Mouse (Mus musculus) limb, embryonic 14.5 days (tissue): Measurements from ENCODE around the gene Spata3. TPM values are rescaled to one million over a fixed set of nuclear protein-coding genes. Genes with fewer than 3 reads are reported as not detected.

ENCODE experiments used
- ATAC-seq: fragments of 200-750 bp; cut with Nextera tagmentation; 2 replicates; pipeline ENCODE4 v1.8.0; 2017; ENCODE audit warnings: low read depth, moderate number of reproducible peaks, moderate TSS enrichment; ENCODE audit not compliant: low FRiP score
- DNase-seq: peaks from one replicate; pipeline ENCODE4 v3.0.0-alpha.2; 2015; ENCODE audit warnings: low spot score
- H3K27ac ChIP-seq: fragments of 300-500 bp; sonication (generic); replicated peaks from 2 replicates; pipeline ENCODE4 v1.5.1; 2014; ENCODE audit warnings: low read depth, mild to moderate bottlenecking, low read length, moderate library complexity, mixed read lengths
- H3K27me3 ChIP-seq: fragments of 300-500 bp; sonication (generic); 2 replicates; pipeline ENCODE4 v1.6.1; 2014; ENCODE audit warnings: low read length, mixed read lengths; ENCODE audit not compliant: control insufficient read depth, insufficient read depth
- H3K36me3 ChIP-seq: fragments of 300-500 bp; sonication (generic); 2 replicates; pipeline ENCODE4 v1.6.1; 2014; ENCODE audit warnings: mild to moderate bottlenecking, low read length, moderate library complexity, mixed read lengths; ENCODE audit not compliant: control insufficient read depth, insufficient read depth
- H3K4me1 ChIP-seq: fragments of 300-500 bp; sonication (generic); 2 replicates; pipeline ENCODE4 v1.6.1; 2014; ENCODE audit warnings: antibody characterized with exemption, low read length, mixed read lengths; ENCODE audit not compliant: control insufficient read depth, insufficient read depth
- H3K4me2 ChIP-seq: fragments of 300-500 bp; sonication (generic); replicated peaks from 2 replicates; pipeline ENCODE4 v1.6.1; 2014; ENCODE audit warnings: low read depth, mild to moderate bottlenecking, low read length, moderate library complexity; ENCODE audit not compliant: severe bottlenecking
- H3K4me3 ChIP-seq: fragments of 300-500 bp; sonication (generic); replicated peaks from 2 replicates; pipeline ENCODE4 v1.5.1; 2014; ENCODE audit warnings: low read length
- H3K9ac ChIP-seq: fragments of 300-500 bp; sonication (generic); 2 replicates; pipeline ENCODE4 v1.6.1; 2014; ENCODE audit warnings: mild to moderate bottlenecking, low read depth, low read length, moderate library complexity; ENCODE audit not compliant: severe bottlenecking
- H3K9me3 ChIP-seq: fragments of 300-500 bp; sonication (generic); 2 replicates; pipeline ENCODE4 v1.6.1; 2016; ENCODE audit warnings: low read length; ENCODE audit not compliant: control insufficient read depth
- POLR2A ChIP-seq: fragments of 200-500 bp; IDR thresholded peaks from 2 replicates; pipeline ENCODE4 v1.8.0; 2012; ENCODE audit warnings: inconsistent platforms, mild to moderate bottlenecking, moderate library complexity, borderline replicate concordance; ENCODE audit not compliant: insufficient read depth, insufficient read length; ENCODE audit errors: extremely low read depth
- WGBS: fragments of 180-500 bp; shearing (Covaris S2); extraction: QIAGEN DNeasy Blood & Tissue Kit; methylation state at CpG from one replicate; pipeline ENCODE4 v1.1.7; 2014; 5-methylcytosine and 5-hydroxymethylcytosine counted together
- polyA plus RNA-seq, 2 experiments: library from polyadenylated mRNA; depleted of rRNA in 1 of 2; stranded (reverse) in 1 of 2; unstranded in 1 of 2; fragments of >200 nt; fragmentation: Nextera tagmentation in 1 of 2; extraction: Ambion mirVana in 1 of 2; gene quantifications; 2 replicates each; pipeline versions ENCODE4 v1.2.1 to v1.2.3; 2012 to 2014

Gene Spata3
- polyA plus RNA-seq, 2 experiments: not detected

- Histone ChIP-seq H3K27ac (no peak overlapping the region), H3K4me2 (no peak overlapping the region), H3K36me3 (no peaks in the 10 kb centered on the region), H3K9me3 (no peaks in the 10 kb centered on the region), H3K4me3 (no peak overlapping the region), H3K9ac (no peak overlapping the region), H3K27me3 (no peaks in the 10 kb centered on the region), H3K4me1 (no peaks in the 10 kb centered on the region)
- ATAC-seq (no peak), DNase-seq (no peak)
- WGBS: 18% methylated on average over 11 of the region's 11 CpGs
- no peak for TF ChIP-seq POLR2A
These were observed 15.8 kb downstream of the Spata3 start for GRCm38 (mm10) chr1:86032273-86032987.

DNA sequence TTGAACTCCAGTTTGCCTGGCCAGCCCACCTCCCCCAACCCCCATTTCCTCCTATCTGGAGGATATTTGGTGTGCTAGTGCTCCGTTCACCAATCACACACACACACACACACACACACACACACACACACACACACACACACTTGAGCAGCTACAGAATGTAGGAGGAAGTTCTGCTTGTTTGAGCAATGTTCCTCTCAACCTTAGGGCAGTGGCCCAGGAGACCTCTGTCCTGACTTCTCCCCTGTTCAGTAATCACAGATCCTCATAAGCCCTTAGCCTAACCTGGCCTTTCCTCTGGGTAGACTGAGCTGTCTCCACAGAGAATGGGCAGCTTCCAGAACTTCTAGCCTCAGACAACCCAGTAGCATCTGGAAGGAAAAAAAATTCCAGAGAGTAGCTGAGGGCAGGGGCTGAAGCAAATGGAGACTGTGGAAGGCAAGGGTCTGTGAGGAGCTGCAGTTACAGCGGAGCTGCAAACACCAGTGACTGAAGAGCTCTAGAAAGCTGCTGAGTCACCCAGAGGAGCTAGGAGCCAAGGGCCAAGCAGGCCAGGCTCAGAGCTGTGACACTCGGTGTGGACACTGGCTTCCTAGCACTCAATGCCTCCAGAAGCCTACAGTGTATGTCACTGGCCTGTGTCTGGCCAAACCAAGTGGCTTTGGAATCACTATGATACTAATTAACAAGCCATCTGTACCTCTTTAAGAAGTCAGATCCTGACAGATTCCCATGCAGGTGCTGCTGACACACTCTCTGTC lies 21.8 kb downstream of the Spata3 start:
- 57% methylated on average over 3 of the region's 3 CpGs for WGBS
- Histone ChIP-seq H3K27ac (no peak overlapping the region), H3K4me2 (no peak overlapping the region), H3K9ac (no peak overlapping the region), H3K27me3 (no peaks in the 10 kb centered on the region), H3K4me1 (no peaks in the 10 kb centered on the region), H3K4me3 (no peak overlapping the region), H3K9me3 (peaks cover 7% of the 10 kb centered on the region; the same call in 1 of the 2 replicates), H3K36me3 (no peaks in the 10 kb centered on the region)
- TF ChIP-seq POLR2A: no peak
- ATAC-seq (no peak), DNase-seq (no peak)

GRCm38 (mm10) chr1:86040131-86040530 lies 23.5 kb downstream of the Spata3 start:
- no peak overlapping the region for H3K9ac ChIP-seq
- TF ChIP-seq POLR2A: no peak
- no peaks in the 10 kb centered on the region for H3K36me3 ChIP-seq
- ATAC-seq (no peak), DNase-seq (no peak)
- peaks cover 7% of the 10 kb centered on the region; the same call in 1 of the 2 replicates for H3K9me3 ChIP-seq
- 71% methylated on average over 4 of the region's 4 CpGs for WGBS
- no peaks in the 10 kb centered on the region for H3K4me1 ChIP-seq
- H3K27ac ChIP-seq: no peak overlapping the region
- peaks cover 11% of the 10 kb centered on the region; the same call in 1 of the 2 replicates for H3K27me3 ChIP-seq
- no peak overlapping the region for H3K4me3 ChIP-seq
- no peak overlapping the region for H3K4me2 ChIP-seq

- H3K4me1 ChIP-seq: no peaks in the 10 kb centered on the region
- TF ChIP-seq POLR2A: no peak
- peaks cover 17% of the 10 kb centered on the region for H3K27me3 ChIP-seq
- H3K9me3 ChIP-seq: peaks cover 7% of the 10 kb centered on the region; the same call in 1 of the 2 replicates
- no peak for ATAC-seq
- no peak overlapping the region for H3K4me2 ChIP-seq
- no peak for DNase-seq
- 90% methylated on average over 3 of the region's 3 CpGs for WGBS
- no peak overlapping the region for H3K27ac ChIP-seq
- H3K36me3 ChIP-seq: no peaks in the 10 kb centered on the region
- H3K4me3 ChIP-seq: no peak overlapping the region
- H3K9ac ChIP-seq: no peak overlapping the region
These were observed 24.2 kb downstream of the Spata3 start for GRCm38 (mm10) chr1:86040817-86041216.

- Histone ChIP-seq H3K27ac (no peak overlapping the region), H3K4me2 (no peak overlapping the region), H3K4me3 (no peak overlapping the region), H3K4me1 (no peaks in the 10 kb centered on the region), H3K36me3 (no peaks in the 10 kb centered on the region), H3K27me3 (peaks cover 50% of the 10 kb centered on the region), H3K9me3 (peaks cover 7% of the 10 kb centered on the region; the same call in 1 of the 2 replicates), H3K9ac (no peak overlapping the region)
- 54% methylated on average over 4 of the region's 4 CpGs for WGBS
- ATAC-seq (no peak), DNase-seq (no peak)
- TF ChIP-seq POLR2A: no peak
These were observed 28.4 kb downstream of the Spata3 start for GRCm38 (mm10) chr1:86045056-86045455.
